Mouse (Mus musculus): Measurements from ENCODE around the gene Gm8879. TPM values are rescaled to one million over a fixed set of nuclear protein-coding genes. Genes with fewer than 3 reads are reported as not detected.

Gene Gm8879
- not detected in 2 replicates for polyA plus RNA-seq (2012; rRNA removed)

DNA sequence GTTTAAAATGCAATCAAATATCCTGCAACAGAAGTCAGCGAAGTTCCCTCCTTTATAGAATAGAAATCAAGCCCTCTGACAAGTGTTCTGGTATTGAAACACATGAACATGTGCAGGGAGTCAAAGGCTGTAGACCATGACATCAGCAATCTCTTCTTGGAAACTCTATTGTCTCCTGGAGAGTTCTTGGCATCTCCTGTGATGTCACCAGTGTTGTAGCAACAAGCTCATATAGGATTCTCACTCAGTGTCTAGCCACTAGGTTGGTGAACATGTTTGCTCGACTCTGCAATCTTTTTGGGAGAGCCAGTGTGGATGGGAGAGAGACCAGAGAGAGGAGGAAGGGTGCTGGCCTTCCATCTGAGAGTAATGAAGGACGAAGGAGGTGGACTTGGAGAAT is at the start of gene Gm8879:
Gene Gm8879, plus strand, starts transcription at position 301 of the 400 bp plus-strand sequence.

Other genes with a start within 250 kb of the Gm8879 start
- gene Gm8871, start 179.8 kb upstream of the Gm8879 start, polyA plus RNA-seq (2012; rRNA removed) = not detected in 2 replicates
- not detected in 2 replicates for gene Gm8857, start 179.8 kb upstream of the Gm8879 start, polyA plus RNA-seq (2012; rRNA removed)
- gene Gm5861, start 55.4 kb downstream of the Gm8879 start, polyA plus RNA-seq (2012; rRNA removed) = not detected in 2 replicates
- gene Gm8890, start 128.4 kb downstream of the Gm8879 start, polyA plus RNA-seq (2012; rRNA removed) = not detected in 2 replicates
- gene Speer1, start 213.9 kb downstream of the Gm8879 start, polyA plus RNA-seq (2012; rRNA removed) = not detected in 2 replicates

Measured in central nervous system, embryonic 11.5 days (tissue).